Mouse (Mus musculus): Measurements from ENCODE around the gene Larp1b. TPM values are rescaled to one million over a fixed set of nuclear protein-coding genes. Genes with fewer than 3 reads are reported as not detected.
A peak's percentile ranks its signal among the peaks of the same experiment; 100 is the strongest.
"Not testable (repeated sequence)": the region's sequence is repeated elsewhere in the genome, so short reads cannot be mapped to it uniquely, and the experiment has no call there.

Larp1b gene
- polyA plus RNA-seq (2012; rRNA removed), result 3.8 and 6.0 TPM in 2 replicates

DNA sequence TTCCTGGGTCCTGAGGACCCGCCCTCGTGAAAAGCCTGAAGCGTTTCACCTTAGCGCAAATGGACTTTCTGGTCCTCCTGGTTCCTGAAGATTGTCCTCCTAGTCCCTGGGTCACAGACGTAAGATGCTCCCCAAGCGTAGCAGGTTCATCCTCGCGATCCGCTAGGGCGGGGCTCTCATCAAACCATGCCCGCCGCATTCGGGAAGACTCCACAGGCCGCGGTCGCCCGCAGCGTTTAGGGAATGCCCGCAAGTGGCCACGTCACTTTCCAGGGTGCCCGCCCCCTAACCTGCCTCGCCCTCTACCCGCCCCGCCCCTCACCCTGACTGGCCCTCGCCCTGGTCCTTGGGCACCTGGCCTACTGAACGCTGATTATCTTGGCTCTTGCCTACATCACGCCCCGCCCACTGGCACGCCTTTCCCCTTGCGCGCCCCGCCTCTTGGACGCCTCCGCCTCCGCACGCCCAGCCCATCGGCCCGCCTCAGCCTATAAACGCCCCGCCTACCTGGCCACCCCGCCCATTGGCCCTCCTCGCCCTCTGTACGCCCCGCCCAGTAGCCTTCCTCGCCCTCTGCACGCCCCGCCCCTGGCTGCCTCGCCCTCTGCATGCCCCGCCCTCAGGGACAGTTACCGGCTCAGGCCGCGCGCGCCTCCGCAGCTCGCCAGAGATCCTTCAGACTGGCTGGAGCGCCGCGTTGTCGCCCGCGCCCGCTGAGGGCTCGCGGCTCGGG, at the start of gene Larp1b:
TSS of gene Larp1b (plus strand) at position 659 of the 733 bp plus-strand sequence.
- TF ChIP-seq POLR2A (IDR thresholded peaks at IDR 0.05; ENCODE audit: low read depth, low read length) (peak; percentile 58), CTCF (IDR thresholded peaks at IDR 0.05; ENCODE audit: extremely low read depth, insufficient read depth, insufficient read length, insufficient replicate concordance) (no peak)
- peak; percentile 92 to 100 for DNase-seq (ENCODE audit: low read depth in 1 of 2, low spot score in 2 of 2)
- under 1% methylated on average over 66 of the region's 66 CpGs for WGBS
- Histone ChIP-seq H3K4me3 (ENCODE audit: extremely low read depth, insufficient read depth, insufficient read length) (peak within 1 kb of the TSS; percentile 79), H3K36me3 (ENCODE audit: control insufficient read depth, insufficient read depth, low read length) (no peaks in the 10 kb centered on the region), H3K27ac (ENCODE audit: insufficient read depth, low read length) (peak within 1 kb of the TSS; percentile 71), H3K4me1 (ENCODE audit: control insufficient read depth, insufficient read depth, insufficient read length) (no peaks in the 10 kb centered on the region; the same call in 1 of the 2 replicates), H3K27me3 (ENCODE audit: control insufficient read depth, insufficient read depth, low read length) (no peaks in the 10 kb centered on the region)

DNA sequence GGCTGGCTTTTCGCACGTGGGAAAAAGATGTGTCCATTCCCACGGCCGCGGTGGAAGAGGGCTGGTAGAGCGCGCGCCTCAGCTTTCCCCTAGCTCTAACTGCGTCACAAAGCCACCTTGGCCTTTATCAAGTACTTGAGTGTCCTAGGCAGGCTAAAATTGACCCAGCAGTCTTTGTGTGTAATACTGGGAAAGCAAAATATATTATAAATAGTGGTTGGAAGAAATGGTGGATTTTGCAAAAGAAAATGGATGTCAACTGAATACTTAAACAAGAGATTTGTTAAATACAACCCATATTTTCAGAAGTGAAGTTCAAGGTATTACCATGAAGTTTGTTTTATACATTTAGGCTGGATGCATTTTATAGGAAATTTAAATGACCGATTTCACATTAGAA, 47.2 kb upstream of the Larp1b start, which contains the start of gene 1700034I23Rik:
TSS of gene 1700034I23Rik (minus strand) at position 101 of the 400 bp plus-strand sequence.
- H3K4me3 ChIP-seq (ENCODE audit: extremely low read depth, insufficient read depth, insufficient read length); H3K27ac ChIP-seq (ENCODE audit: insufficient read depth, low read length); H3K27me3 ChIP-seq (ENCODE audit: control insufficient read depth, insufficient read depth, low read length); H3K4me1 ChIP-seq (ENCODE audit: control insufficient read depth, insufficient read depth, insufficient read length); DNase-seq (ENCODE audit: low read depth in 1 of 2, low spot score in 2 of 2); H3K36me3 ChIP-seq (ENCODE audit: control insufficient read depth, insufficient read depth, low read length): not testable (repeated sequence)
- WGBS, result 98% methylated on average over 7 of the region's 10 CpGs

DNA sequence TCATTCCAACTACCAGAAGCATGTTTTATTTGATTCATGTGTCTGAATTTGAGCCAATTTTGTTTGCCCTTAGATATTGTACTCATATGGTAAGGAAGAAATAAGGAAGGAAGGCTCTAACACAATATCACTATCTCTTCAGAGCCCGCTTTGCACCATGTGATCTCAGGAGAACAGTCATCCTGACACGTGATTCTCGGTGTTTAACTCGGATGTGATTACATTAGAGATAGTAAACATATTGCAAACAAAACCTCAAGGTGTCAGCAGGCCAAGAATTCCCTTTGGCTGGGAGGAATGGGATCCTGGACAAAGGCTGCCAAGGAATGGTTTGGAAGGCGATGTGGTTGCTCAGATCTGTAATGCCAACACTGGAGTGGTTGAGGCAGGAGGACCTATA, 11.4 kb upstream of the Larp1b start:
- WGBS, result 87% methylated on average over 5 of the region's 5 CpGs
- no peak for DNase-seq (ENCODE audit: low read depth in 1 of 2, low spot score in 2 of 2)
- peaks cover 7% of the 10 kb centered on the region for H3K36me3 ChIP-seq (ENCODE audit: control insufficient read depth, insufficient read depth, low read length)
- no peak overlapping the region for H3K27ac ChIP-seq (ENCODE audit: insufficient read depth, low read length)
- TF ChIP-seq CTCF (IDR thresholded peaks at IDR 0.05; ENCODE audit: extremely low read depth, insufficient read depth, insufficient read length, insufficient replicate concordance) (no peak), POLR2A (IDR thresholded peaks at IDR 0.05; ENCODE audit: low read depth, low read length) (no peak)
- H3K27me3 ChIP-seq (ENCODE audit: control insufficient read depth, insufficient read depth, low read length), result no peaks in the 10 kb centered on the region
- no peak overlapping the region for H3K4me3 ChIP-seq (ENCODE audit: extremely low read depth, insufficient read depth, insufficient read length)
- no peaks in the 10 kb centered on the region for H3K4me1 ChIP-seq (ENCODE audit: control insufficient read depth, insufficient read depth, insufficient read length)

DNA sequence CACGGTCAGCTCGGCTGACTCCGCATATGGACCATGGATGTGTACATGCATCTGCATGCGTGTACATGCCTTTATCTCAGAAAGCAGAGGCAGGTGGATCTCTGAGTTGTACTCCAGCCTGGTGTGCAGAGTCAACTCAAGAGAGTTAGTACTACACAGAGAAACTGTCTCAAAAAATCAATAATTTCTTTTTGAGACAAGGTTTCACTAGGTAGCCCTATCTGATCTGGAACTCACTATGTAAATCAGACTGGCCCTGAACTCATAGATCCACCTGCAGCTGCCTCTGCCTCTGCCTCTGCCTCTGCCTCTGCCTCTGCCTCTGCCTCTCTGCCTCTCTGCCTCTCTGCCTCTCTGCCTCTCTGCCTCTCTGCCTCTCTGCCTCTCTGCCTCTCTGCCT, 11.0 kb upstream of the Larp1b start:
- no peak overlapping the region for H3K4me3 ChIP-seq (ENCODE audit: extremely low read depth, insufficient read depth, insufficient read length)
- DNase-seq (ENCODE audit: low read depth in 1 of 2, low spot score in 2 of 2), result no peak
- H3K4me1 ChIP-seq (ENCODE audit: control insufficient read depth, insufficient read depth, insufficient read length), result no peaks in the 10 kb centered on the region
- WGBS, result 90% methylated on average over 4 of the region's 4 CpGs
- peaks cover 5% of the 10 kb centered on the region for H3K36me3 ChIP-seq (ENCODE audit: control insufficient read depth, insufficient read depth, low read length)
- H3K27ac ChIP-seq (ENCODE audit: insufficient read depth, low read length), result no peak overlapping the region
- no peaks in the 10 kb centered on the region for H3K27me3 ChIP-seq (ENCODE audit: control insufficient read depth, insufficient read depth, low read length)
- no peak for TF ChIP-seq CTCF (IDR thresholded peaks at IDR 0.05; ENCODE audit: extremely low read depth, insufficient read depth, insufficient read length, insufficient replicate concordance)
- no peak for TF ChIP-seq POLR2A (IDR thresholded peaks at IDR 0.05; ENCODE audit: low read depth, low read length)

DNA sequence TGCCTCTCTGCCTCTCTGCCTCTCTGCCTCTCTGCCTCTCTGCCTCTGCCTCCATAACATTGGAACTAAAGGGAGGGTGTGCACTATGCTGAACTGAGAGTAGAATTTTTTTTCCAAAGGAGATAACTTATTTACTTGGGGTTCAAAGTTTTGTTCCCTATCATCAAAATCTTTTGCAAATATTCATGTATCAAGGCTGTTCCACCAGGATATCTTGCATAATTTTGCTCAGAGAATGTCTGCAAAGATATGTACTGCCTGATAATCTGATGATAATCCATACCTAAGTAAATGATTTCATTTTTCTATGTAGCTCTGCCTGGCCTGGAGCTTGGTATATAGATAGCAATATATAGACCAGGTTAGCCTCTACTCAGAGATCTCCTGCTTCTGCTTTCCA, 10.6 kb upstream of the Larp1b start:
- no peak for DNase-seq (ENCODE audit: low read depth in 1 of 2, low spot score in 2 of 2)
- peaks cover 2% of the 10 kb centered on the region; the same call in 1 of the 2 replicates for H3K36me3 ChIP-seq (ENCODE audit: control insufficient read depth, insufficient read depth, low read length)
- no peak overlapping the region for H3K4me3 ChIP-seq (ENCODE audit: extremely low read depth, insufficient read depth, insufficient read length)
- H3K4me1 ChIP-seq (ENCODE audit: control insufficient read depth, insufficient read depth, insufficient read length), result no peaks in the 10 kb centered on the region
- no peak for TF ChIP-seq CTCF (IDR thresholded peaks at IDR 0.05; ENCODE audit: extremely low read depth, insufficient read depth, insufficient read length, insufficient replicate concordance)
- TF ChIP-seq POLR2A (IDR thresholded peaks at IDR 0.05; ENCODE audit: low read depth, low read length), result no peak
- no peaks in the 10 kb centered on the region for H3K27me3 ChIP-seq (ENCODE audit: control insufficient read depth, insufficient read depth, low read length)
- H3K27ac ChIP-seq (ENCODE audit: insufficient read depth, low read length), result no peak overlapping the region

DNA sequence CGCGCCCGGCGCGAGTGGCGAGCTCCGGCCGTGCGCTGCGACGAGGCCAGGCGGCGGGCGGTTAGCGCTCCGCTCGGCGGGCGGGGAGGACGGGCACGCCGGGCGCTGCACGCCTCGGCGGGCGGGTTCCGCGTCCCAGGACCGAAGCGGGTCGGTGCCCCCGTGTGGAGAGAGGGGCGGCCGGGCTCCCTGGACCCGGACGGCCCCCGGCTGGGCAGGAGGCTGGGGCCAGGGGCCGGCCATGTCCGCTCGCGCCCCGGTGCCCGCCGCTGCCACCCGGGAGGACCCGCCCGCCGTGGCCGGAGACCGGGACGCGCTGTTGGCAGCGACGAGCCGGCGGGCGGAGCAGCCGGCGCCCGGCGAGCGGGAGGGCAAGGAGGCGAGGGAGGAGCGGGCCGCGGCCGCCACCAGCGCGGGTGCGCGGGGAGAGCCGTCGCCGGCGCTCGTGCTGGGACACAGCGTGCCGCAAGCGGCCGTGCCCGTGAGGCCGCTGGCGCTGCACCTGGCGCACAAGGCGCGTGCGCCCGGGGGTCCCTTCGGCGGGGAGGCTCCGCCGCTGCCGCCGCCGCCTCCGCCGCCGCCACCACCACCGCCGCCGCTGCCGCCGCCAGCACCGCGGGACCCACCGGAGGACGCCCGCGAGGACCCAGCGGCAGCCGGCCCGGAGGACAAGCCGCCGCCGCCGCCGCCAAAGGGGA, 424 bp downstream of the Larp1b start:
- no peaks in the 10 kb centered on the region; the same call in 1 of the 2 replicates for H3K4me1 ChIP-seq (ENCODE audit: control insufficient read depth, insufficient read depth, insufficient read length)
- no peak for TF ChIP-seq POLR2A (IDR thresholded peaks at IDR 0.05; ENCODE audit: low read depth, low read length)
- no peak for TF ChIP-seq CTCF (IDR thresholded peaks at IDR 0.05; ENCODE audit: extremely low read depth, insufficient read depth, insufficient read length, insufficient replicate concordance)
- under 1% methylated on average over 114 of the region's 118 CpGs for WGBS
- H3K27me3 ChIP-seq (ENCODE audit: control insufficient read depth, insufficient read depth, low read length), result no peaks in the 10 kb centered on the region
- peak overlapping the region; percentile 71 for H3K27ac ChIP-seq (ENCODE audit: insufficient read depth, low read length)
- H3K36me3 ChIP-seq (ENCODE audit: control insufficient read depth, insufficient read depth, low read length), result no peaks in the 10 kb centered on the region
- no peak for DNase-seq (ENCODE audit: low read depth in 1 of 2, low spot score in 2 of 2)
- peak overlapping the region; percentile 79 for H3K4me3 ChIP-seq (ENCODE audit: extremely low read depth, insufficient read depth, insufficient read length)
